Mouse (Mus musculus) limb, embryonic 10.5 days (tissue): ENCODE measurements around the gene Apobec1. TPM values are rescaled to one million over a fixed set of nuclear protein-coding genes. Genes with fewer than 3 reads are reported as not detected.
"Not testable (repeated sequence)": the region's sequence is repeated elsewhere in the genome, so short reads cannot be mapped to it uniquely, and the experiment has no call there.

Experiments
- DNase-seq: peaks from one replicate; pipeline ENCODE4 v3.0.0-alpha.2; 2017; ENCODE audit warnings: low spot score
- H3K27ac ChIP-seq: fragments of 300-500 bp; sonication (generic); 2 replicates; pipeline ENCODE4 v1.5.1; 2016; ENCODE audit warnings: mild to moderate bottlenecking
- H3K27me3 ChIP-seq: fragments of 300-500 bp; sonication (generic); 2 replicates; pipeline ENCODE4 v1.6.1; 2016; ENCODE audit warnings: low read depth, mild to moderate bottlenecking; ENCODE audit not compliant: poor library complexity, severe bottlenecking
- H3K36me3 ChIP-seq: fragments of 300-500 bp; sonication (generic); 2 replicates; pipeline ENCODE4 v1.6.1; 2016; ENCODE audit warnings: mild to moderate bottlenecking, moderate library complexity
- H3K4me1 ChIP-seq: fragments of 300-500 bp; sonication (generic); 2 replicates; pipeline ENCODE4 v1.6.1; 2016
- H3K4me3 ChIP-seq: fragments of 300-500 bp; sonication (generic); 2 replicates; pipeline ENCODE4 v1.5.1; 2016; ENCODE audit warnings: mild to moderate bottlenecking, moderate library complexity
- H3K9me3 ChIP-seq: fragments of 300-500 bp; sonication (generic); replicated peaks from 2 replicates; pipeline ENCODE4 v1.6.1; 2016; ENCODE audit warnings: mild to moderate bottlenecking
- WGBS: fragments of 180-500 bp; shearing (Covaris S2); methylation state at CpG from one replicate; pipeline ENCODE4 v1.1.7; 2016; 5-methylcytosine and 5-hydroxymethylcytosine counted together
- polyA plus RNA-seq: library from polyadenylated mRNA; unstranded; fragments of >200 nt; fragmentation: Nextera tagmentation; extraction: Ambion mirVana; gene quantifications from 2 replicates; pipeline ENCODE4 v1.2.1, GENCODE M21; 2016

Apobec1 gene
- polyA plus RNA-seq, 1 experiment from 2014 or later = 1.5 TPM

DNA sequence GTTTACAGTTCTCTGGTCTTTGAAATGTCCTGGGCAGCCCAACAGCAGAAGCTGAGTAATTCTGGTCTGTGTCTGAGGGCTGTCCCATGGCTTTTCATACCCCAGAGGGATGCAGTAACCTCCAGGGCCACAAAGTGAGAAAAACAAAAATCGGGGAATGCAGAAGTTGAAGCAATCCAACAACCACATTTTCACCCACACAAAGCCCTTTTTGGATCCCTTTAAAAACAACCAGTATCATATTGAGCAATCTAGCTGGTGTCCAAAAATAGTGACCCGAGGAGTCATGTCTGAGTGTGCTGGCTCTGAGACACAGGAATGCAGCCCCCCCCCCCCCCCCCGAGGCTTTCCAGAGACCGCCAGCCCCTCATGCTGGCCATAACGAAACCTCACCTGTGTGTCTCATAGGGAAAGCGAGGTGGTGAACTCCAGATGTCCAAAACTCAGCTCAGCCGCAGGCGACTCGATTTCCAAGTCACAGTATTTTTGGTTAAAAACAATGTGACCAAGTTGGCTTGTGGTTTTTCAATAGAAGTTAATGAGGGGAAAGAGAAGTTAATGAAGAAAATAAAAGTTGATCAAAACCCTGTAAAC is 56.9 kb downstream of the Apobec1 start:
- no peak overlapping the region for H3K27ac ChIP-seq
- WGBS = 77% methylated on average over 9 of the region's 9 CpGs
- DNase-seq = no peak

DNA sequence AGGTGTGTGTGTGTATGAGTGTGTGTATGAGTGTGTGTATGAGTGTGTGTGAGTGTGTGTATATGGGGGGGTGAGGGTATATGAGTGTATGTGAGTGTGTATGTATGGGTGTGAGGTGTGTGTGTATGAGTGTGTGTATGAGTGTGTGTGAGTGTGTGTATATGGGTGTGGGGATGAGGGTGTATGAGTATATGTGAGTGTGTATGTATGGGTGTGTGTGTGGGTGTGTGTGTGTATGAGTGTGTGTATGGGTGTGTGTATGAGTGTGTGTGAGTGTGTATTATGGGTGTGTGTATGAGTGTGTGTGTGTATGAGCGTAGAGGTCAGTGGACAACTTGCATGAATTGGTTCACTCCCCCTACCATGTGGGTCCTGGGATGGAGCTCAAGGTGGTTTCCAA is 57.6 kb downstream of the Apobec1 start:
- 90% methylated on average over 1 of the region's 1 CpGs for WGBS
- no peak for DNase-seq
- H3K27ac ChIP-seq = no peak overlapping the region
- no peak overlapping the region for H3K4me3 ChIP-seq
- H3K36me3 ChIP-seq = no peaks in the 10 kb centered on the region
- H3K27me3 ChIP-seq = no peaks in the 10 kb centered on the region
- peaks cover 2% of the 10 kb centered on the region; the same call in 1 of the 2 replicates for H3K4me1 ChIP-seq
- H3K9me3 ChIP-seq = no peaks in the 10 kb centered on the region

More for the DNA sequence above, 56.9 kb downstream of the Apobec1 start:
- Histone ChIP-seq H3K27me3 (no peaks in the 10 kb centered on the region), H3K36me3 (no peaks in the 10 kb centered on the region), H3K4me1 (peaks cover 2% of the 10 kb centered on the region; the same call in 1 of the 2 replicates), H3K4me3 (no peak overlapping the region), H3K9me3 (no peaks in the 10 kb centered on the region)

DNA sequence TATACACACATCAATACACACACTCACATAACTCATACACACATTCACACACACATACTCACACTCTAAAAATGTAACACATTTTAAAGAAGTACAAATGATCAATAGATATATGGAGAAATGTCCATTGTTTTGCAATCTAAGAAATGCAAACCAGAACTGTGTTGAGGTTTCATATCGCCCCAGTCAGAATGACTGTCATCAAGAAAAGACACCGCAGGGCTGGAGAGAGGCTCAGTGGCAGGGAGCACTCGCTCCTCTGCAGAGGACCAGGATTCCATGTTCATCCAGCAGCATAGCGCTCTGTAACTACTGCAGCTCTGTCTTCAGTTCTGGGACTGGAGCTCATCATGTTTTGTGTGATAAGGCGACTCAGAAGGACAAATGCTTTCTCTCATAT is 58.7 kb downstream of the Apobec1 start:
- 82% methylated on average over 5 of the region's 5 CpGs for WGBS
- no peak for DNase-seq

DNA sequence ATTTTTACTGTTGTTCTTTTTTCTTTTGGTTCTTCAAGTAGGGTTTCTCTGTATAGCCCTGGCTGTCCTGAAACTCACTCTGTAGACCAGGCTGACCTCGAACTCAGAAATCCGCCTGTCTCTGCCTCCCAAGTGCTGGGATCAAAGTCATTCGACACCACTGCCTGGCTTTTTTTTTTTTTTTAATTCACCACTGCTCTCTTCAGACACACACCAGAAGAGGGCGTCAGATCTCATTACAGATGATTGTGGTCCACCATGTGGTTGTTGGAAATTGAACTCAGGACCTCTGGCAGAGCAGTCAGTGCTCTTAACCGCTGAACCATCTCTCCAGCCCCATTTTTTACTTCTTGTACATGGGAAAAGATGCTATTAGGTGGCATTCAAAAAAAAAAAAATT is 59.8 kb downstream of the Apobec1 start:
- H3K36me3 ChIP-seq, H3K4me3 ChIP-seq, DNase-seq, H3K4me1 ChIP-seq, H3K27me3 ChIP-seq, H3K27ac ChIP-seq, H3K9me3 ChIP-seq: not testable (repeated sequence)
- 72% methylated on average over 5 of the region's 5 CpGs for WGBS

More for the DNA sequence above, 58.7 kb downstream of the Apobec1 start:
- no peak overlapping the region for H3K27ac ChIP-seq
- no peaks in the 10 kb centered on the region for H3K9me3 ChIP-seq
- peaks cover 2% of the 10 kb centered on the region; the same call in 1 of the 2 replicates for H3K4me1 ChIP-seq
- H3K4me3 ChIP-seq = no peak overlapping the region
- H3K27me3 ChIP-seq = no peaks in the 10 kb centered on the region
- H3K36me3 ChIP-seq = no peaks in the 10 kb centered on the region

DNA sequence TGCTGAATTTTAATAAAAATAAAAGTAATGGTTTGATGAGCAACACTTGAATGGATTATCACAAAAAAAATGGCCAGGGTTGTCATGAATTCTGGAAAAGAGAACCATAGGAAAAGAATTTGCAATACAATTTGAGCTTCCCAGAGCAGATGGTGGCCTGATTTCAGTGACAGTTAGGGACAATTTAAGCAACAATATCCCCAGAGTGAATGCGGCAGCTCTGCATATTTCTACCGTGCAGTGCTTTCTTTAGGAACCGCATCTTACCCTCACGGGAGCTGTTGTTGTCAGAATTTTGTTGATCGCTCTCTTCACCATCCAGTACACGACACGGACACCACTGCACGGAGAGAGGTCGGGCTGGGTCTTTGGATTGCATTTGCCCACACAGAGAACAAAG is 62.7 kb downstream of the Apobec1 start:
- no peak for DNase-seq
- Histone ChIP-seq H3K27ac (no peak overlapping the region), H3K36me3 (no peaks in the 10 kb centered on the region), H3K9me3 (no peaks in the 10 kb centered on the region), H3K4me3 (no peak overlapping the region), H3K27me3 (no peaks in the 10 kb centered on the region), H3K4me1 (no peaks in the 10 kb centered on the region)
- 91% methylated on average over 9 of the region's 9 CpGs for WGBS

DNA sequence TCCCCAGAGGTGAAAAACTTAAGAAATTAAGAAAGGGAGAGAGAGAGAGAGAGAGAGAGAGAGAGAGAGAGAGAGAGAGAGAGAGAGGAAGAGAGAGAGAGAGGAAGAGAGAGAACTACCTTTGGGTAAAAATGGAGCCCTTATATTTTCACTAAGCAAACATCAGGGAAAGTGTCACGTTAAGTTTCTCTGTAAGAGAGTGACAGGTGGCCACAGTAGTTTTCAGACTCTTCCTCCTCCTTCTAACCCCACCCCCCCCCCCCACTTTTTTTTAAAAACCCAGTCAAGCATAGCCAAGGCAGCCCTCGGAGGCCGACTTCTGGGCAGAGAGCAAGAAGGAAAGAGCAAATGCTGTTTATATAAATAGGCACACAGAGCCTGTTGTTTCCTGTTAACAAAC is 68.2 kb downstream of the Apobec1 start:
- peaks cover 14% of the 10 kb centered on the region for H3K4me1 ChIP-seq
- WGBS = 69% methylated on average over 3 of the region's 3 CpGs
- H3K27ac ChIP-seq = no peak overlapping the region
- no peaks in the 10 kb centered on the region for H3K27me3 ChIP-seq
- H3K36me3 ChIP-seq = no peaks in the 10 kb centered on the region
- no peak for DNase-seq
- H3K4me3 ChIP-seq = no peak overlapping the region
- no peaks in the 10 kb centered on the region for H3K9me3 ChIP-seq

DNA sequence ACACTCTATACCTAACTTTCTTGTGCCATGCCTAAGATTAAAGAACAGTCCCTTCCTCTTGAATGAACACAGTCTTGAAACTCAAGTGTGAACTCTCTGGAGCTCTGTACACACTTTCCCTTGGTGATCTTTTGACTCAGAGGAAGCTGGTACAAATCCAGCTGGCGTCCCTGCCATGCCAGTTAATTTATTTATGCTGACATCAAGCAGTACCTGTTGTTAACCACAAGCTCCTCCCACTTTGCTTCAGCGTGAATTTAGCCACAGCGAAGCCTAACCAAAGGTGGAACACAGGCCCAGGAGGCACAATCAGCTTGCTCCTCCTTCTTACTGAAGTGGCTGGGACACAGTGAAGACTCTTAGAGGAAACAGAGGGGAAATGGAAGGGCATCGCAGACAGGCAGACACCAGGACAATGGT is 69.4 kb downstream of the Apobec1 start:
- WGBS = 10% methylated on average over 4 of the region's 4 CpGs
- Histone ChIP-seq H3K36me3 (no peaks in the 10 kb centered on the region), H3K27me3 (no peaks in the 10 kb centered on the region), H3K4me1 (peaks cover 14% of the 10 kb centered on the region), H3K9me3 (no peaks in the 10 kb centered on the region), H3K27ac (peak overlapping the region; percentile 78), H3K4me3 (peak overlapping the region; percentile 33)
- peak; percentile 44 for DNase-seq

- Histone ChIP-seq H3K27me3 (no peaks in the 10 kb centered on the region), H3K9me3 (no peaks in the 10 kb centered on the region), H3K4me3 (no peak overlapping the region), H3K36me3 (no peaks in the 10 kb centered on the region), H3K27ac (peak overlapping the region; percentile 53), H3K4me1 (peaks cover 14% of the 10 kb centered on the region)
- WGBS = 62% methylated on average over 8 of the region's 8 CpGs
- no peak for DNase-seq
Observed at GRCm38 (mm10) chr6:122531466-122532174, 70.6 kb downstream of the Apobec1 start.

DNA sequence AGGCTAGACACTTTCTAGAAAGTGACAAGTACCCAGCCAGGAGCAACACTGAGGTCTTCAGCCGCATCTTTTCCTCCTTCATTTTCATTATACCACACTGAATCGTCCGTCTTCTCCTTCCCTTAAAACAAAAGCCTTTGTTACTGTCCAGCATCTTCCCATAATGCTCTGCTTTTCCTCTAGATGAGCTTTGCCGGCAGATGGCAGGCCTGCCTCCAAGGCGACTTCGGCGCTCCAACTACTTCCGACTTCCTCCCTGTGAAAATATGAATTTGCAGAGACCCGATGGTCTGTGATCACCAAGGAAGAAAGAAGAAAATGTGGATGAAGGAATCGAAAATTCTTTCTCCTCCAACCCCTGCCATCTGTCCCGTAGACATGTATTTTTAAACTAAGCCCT is 74.1 kb downstream of the Apobec1 start:
- DNase-seq = no peak
- no peak overlapping the region for H3K4me3 ChIP-seq
- WGBS = 82% methylated on average over 11 of the region's 11 CpGs
- H3K27me3 ChIP-seq = no peaks in the 10 kb centered on the region
- H3K36me3 ChIP-seq = no peaks in the 10 kb centered on the region
- peaks cover 12% of the 10 kb centered on the region for H3K4me1 ChIP-seq
- no peaks in the 10 kb centered on the region for H3K9me3 ChIP-seq
- H3K27ac ChIP-seq = no peak overlapping the region

Other genes with a start within 250 kb of the Apobec1 start
- gene Rimklb, start 103.7 kb downstream of the Apobec1 start, polyA plus RNA-seq = 39.4 and 49.3 TPM in 2 replicates
- 0.30 and 0.51 TPM in 2 replicates for gene Mfap5, start 96.6 kb downstream of the Apobec1 start, polyA plus RNA-seq
- gene Aicda, start 48.6 kb downstream of the Apobec1 start, polyA plus RNA-seq = 0.28 TPM in 1 of 2 replicates, not detected in the other
- not detected in 2 replicates for gene Gdf3, start 7.6 kb upstream of the Apobec1 start, polyA plus RNA-seq
- not detected in 2 replicates for gene Dppa3, start 24.0 kb upstream of the Apobec1 start, polyA plus RNA-seq
- 0.11 TPM in 1 of 2 replicates, not detected in the other for gene Nanog, start 105.0 kb upstream of the Apobec1 start, polyA plus RNA-seq
- 61.3 and 74.0 TPM in 2 replicates for gene Slc2a3, start 199.2 kb upstream of the Apobec1 start, polyA plus RNA-seq
- 1.7 and 3.2 TPM in 2 replicates for gene Foxj2, start 217.5 kb upstream of the Apobec1 start, polyA plus RNA-seq